28 mouse cellular contexts compared by ENCODE assay signal in the genomic region with DNA sequence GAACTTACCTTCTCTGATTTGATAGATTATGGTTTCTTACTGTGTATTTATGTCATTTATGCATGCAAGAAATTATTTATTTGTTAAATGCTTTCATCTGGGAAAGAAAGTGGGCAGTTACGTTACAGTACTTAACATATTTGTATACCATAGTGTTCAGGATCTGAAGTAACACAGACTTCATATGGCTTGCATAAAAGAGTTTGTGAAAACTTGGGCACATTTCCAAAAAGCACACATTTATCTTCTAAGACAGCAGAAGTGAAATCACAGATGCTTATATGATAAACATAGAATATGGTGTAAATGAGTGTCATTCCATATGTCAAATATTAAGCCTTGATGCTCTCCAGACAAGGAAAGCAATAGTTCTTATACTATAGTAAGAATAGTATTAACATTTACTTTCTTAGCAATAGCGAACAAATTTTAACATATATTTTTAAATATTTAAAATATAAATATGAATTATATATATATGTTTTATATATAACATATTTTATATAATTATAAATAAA.
DNase-seq lines count a peak whose midpoint lies in the region; ATAC-seq and TF ChIP-seq lines count a peak whose summit lies in the region.
"Had no signal": no experiment of that assay in that cellular context is flagged by ENCODE, and none has a peak within 500 bp of the region (broad histone marks: within the 10 kb centered on the region; RNA-seq: fewer than 3 reads in every experiment).

No protein-coding gene starts in this region.

- no peaks in the 10 kb centered on the region for H3K27me3 ChIP-seq in forebrain, embryonic 13.5 days
- no peaks in the 10 kb centered on the region for H3K27me3 ChIP-seq in forebrain, embryonic 10.5 days (ENCODE audit: poor library complexity, severe bottlenecking)
- H3K27me3 ChIP-seq in intestine, embryonic 14.5 days (replicated peaks; ENCODE audit: control insufficient read depth, insufficient read depth, low read length) = no peaks in the 10 kb centered on the region
- no peaks in the 10 kb centered on the region for H3K27me3 ChIP-seq in intestine, embryonic 15.5 days (replicated peaks)
- H3K27me3 ChIP-seq: CH12.LX; embryonic facial prominence, embryonic 13.5 days; heart, embryonic 13.5 days; Patski had no signal

- H3K36me3 ChIP-seq in forebrain, embryonic 13.5 days (ENCODE audit: poor library complexity, severe bottlenecking) = no peaks in the 10 kb centered on the region
- no peaks in the 10 kb centered on the region for H3K36me3 ChIP-seq in forebrain, embryonic 10.5 days (replicated peaks)
- no peaks in the 10 kb centered on the region for H3K36me3 ChIP-seq in intestine, embryonic 14.5 days (ENCODE audit: control insufficient read depth, insufficient read depth, low read length)
- no peaks in the 10 kb centered on the region for H3K36me3 ChIP-seq in intestine, embryonic 15.5 days
- H3K36me3 ChIP-seq: embryonic facial prominence, embryonic 13.5 days; G1E; heart, embryonic 10.5 days; heart, embryonic 13.5 days had no signal

- H3K9ac ChIP-seq in forebrain, embryonic 13.5 days = no peak overlapping the region
- no peak overlapping the region for H3K9ac ChIP-seq in intestine, embryonic 14.5 days (ENCODE audit: low read length)
- no peak overlapping the region for H3K9ac ChIP-seq in intestine, embryonic 15.5 days
- H3K9ac ChIP-seq: embryonic facial prominence, embryonic 13.5 days; heart, embryonic 13.5 days; hindbrain, embryonic 14.5 days had no signal

- 81% methylated on average over 2 of the region's 2 CpGs for WGBS in forebrain, embryonic 13.5 days
- WGBS in forebrain, embryonic 10.5 days = 83% methylated on average over 2 of the region's 2 CpGs
- 40% methylated on average over 2 of the region's 2 CpGs for WGBS in intestine, embryonic 14.5 days
- 49% methylated on average over 2 of the region's 2 CpGs for WGBS in intestine, embryonic 15.5 days

- no peak for TF ChIP-seq CTCF in brain, embryonic 14.5 days (IDR thresholded peaks at IDR 0.05; ENCODE audit: borderline replicate concordance, extremely low read depth, insufficient read depth, insufficient read length)

- H3K9me3 ChIP-seq in forebrain, embryonic 13.5 days (replicated peaks) = no peaks in the 10 kb centered on the region
- H3K9me3 ChIP-seq in forebrain, embryonic 10.5 days = no peaks in the 10 kb centered on the region
- H3K9me3 ChIP-seq in intestine, embryonic 14.5 days (ENCODE audit: control insufficient read depth, low read length) = no peaks in the 10 kb centered on the region
- no peaks in the 10 kb centered on the region for H3K9me3 ChIP-seq in intestine, embryonic 15.5 days
- H3K9me3 ChIP-seq: embryonic facial prominence, embryonic 13.5 days; heart, embryonic 10.5 days; heart, embryonic 13.5 days had no signal

- ATAC-seq in forebrain, embryonic 13.5 days = peak; percentile 62; the same call in 1 of the 2 replicates
- ATAC-seq in intestine, embryonic 14.5 days (replicated peaks; ENCODE audit: low FRiP score, low TSS enrichment, low read depth) = 0 out of 2 replicates have a peak, but pooled peaks have one; percentile 40
- no peak for ATAC-seq in intestine, embryonic 15.5 days
- ATAC-seq: hindbrain, postnatal 0 days; inflammation-experienced regulatory T-cells, adult 6 months; Patski had no signal

- DNase-seq in forebrain, embryonic 10.5 days (ENCODE audit: extremely low spot score, low spot score) = no peak
- DNase-seq in intestine, embryonic 14.5 days (ENCODE audit: low spot score) = no peak
- peak; percentile 79 for DNase-seq in brain, embryonic 14.5 days (ENCODE audit: low read depth)
- DNase-seq in kidney, postnatal 36 days = no peak
- DNase-seq: adrenal gland, postnatal 10 days; adrenal gland, postnatal 36 days; B cell, adult 2 months; cerebellum, adult 11 months; cerebellum, adult 2 months; cerebellum, adult 9-11 months; cerebellum, postnatal 25 days; gastrocnemius, postnatal 10 days; gastrocnemius, postnatal 36 days; heart, adult 2 months; heart, postnatal 14 days; heart, postnatal 4 days; kidney, adult 11 months had no signal

- H3K27ac ChIP-seq in forebrain, embryonic 13.5 days = no peak overlapping the region
- H3K27ac ChIP-seq in forebrain, embryonic 10.5 days = no peak overlapping the region
- H3K27ac ChIP-seq in intestine, embryonic 14.5 days (ENCODE audit: low read depth) = no peak overlapping the region
- no peak overlapping the region for H3K27ac ChIP-seq in intestine, embryonic 15.5 days
- H3K27ac ChIP-seq: embryonic facial prominence, embryonic 13.5 days; heart, adult 2 months; heart, embryonic 10.5 days; heart, embryonic 13.5 days; hindbrain, embryonic 14.5 days; hindbrain, postnatal 0 days had no signal

- H3K4me3 ChIP-seq in forebrain, embryonic 13.5 days = no peak overlapping the region
- H3K4me3 ChIP-seq in forebrain, embryonic 10.5 days = no peak overlapping the region
- no peak overlapping the region for H3K4me3 ChIP-seq in intestine, embryonic 14.5 days (ENCODE audit: low read depth, low read length)
- no peak overlapping the region for H3K4me3 ChIP-seq in intestine, embryonic 15.5 days (replicated peaks)
- H3K4me3 ChIP-seq: embryonic facial prominence, embryonic 13.5 days; heart, adult 2 months; heart, embryonic 10.5 days; heart, embryonic 13.5 days had no signal

- no peaks in the 10 kb centered on the region for H3K4me1 ChIP-seq in forebrain, embryonic 13.5 days
- H3K4me1 ChIP-seq in forebrain, embryonic 10.5 days = no peaks in the 10 kb centered on the region
- H3K4me1 ChIP-seq in intestine, embryonic 14.5 days (replicated peaks; ENCODE audit: control insufficient read depth, insufficient read depth, low read length) = no peaks in the 10 kb centered on the region
- no peaks in the 10 kb centered on the region for H3K4me1 ChIP-seq in intestine, embryonic 15.5 days (replicated peaks)
- H3K4me1 ChIP-seq: embryonic facial prominence, embryonic 13.5 days; heart, embryonic 10.5 days; heart, embryonic 13.5 days had no signal

- no peak overlapping the region for H3K4me2 ChIP-seq in forebrain, embryonic 13.5 days
- H3K4me2 ChIP-seq in intestine, embryonic 14.5 days (ENCODE audit: low read length) = no peak overlapping the region
- no peak overlapping the region for H3K4me2 ChIP-seq in intestine, embryonic 15.5 days (replicated peaks)
- H3K4me2 ChIP-seq: embryonic facial prominence, embryonic 13.5 days; heart, embryonic 13.5 days; hindbrain, embryonic 14.5 days had no signal

- no peak for TF ChIP-seq POLR2A in brain, embryonic 14.5 days (IDR thresholded peaks at IDR 0.05; ENCODE audit: borderline replicate concordance, extremely low read depth, insufficient read depth, insufficient read length, poor library complexity, severe bottlenecking)
